Mouse (Mus musculus) testis, adult 10 weeks (tissue): ENCODE data around the gene Abhd16a. TPM values are rescaled to one million over a fixed set of nuclear protein-coding genes. Genes with fewer than 3 reads are reported as not detected.

Experiments
- polyA plus RNA-seq: library from polyadenylated mRNA; stranded (reverse); fragments of 350-450 nt; fragmentation: Illumina TruSeq; extraction: RNeasy Lipid Tissue Mini Kit (QIAGEN cat#74804); gene quantifications from one replicate; pipeline ENCODE4 v1.2.3, GENCODE M21; 2014; ENCODE audit warnings: low read depth, low replicate concordance

Abhd16a gene
- polyA plus RNA-seq, result 8.2 TPM

GRCm38 (mm10) chr17:35088825-35089644 lies at the start of gene Abhd16a:
Gene Abhd16a (plus strand): TSS chr17:35089263.

GRCm38 (mm10) chr17:35046681-35047455 lies 42.2 kb upstream of the Abhd16a start, which contains the start of gene Msh5:
Gene Msh5 (minus strand): TSS chr17:35046745.

GRCm38 (mm10) chr17:35049561-35050016 lies 39.5 kb upstream of the Abhd16a start, which contains the start of gene Clic1:
Gene Clic1 (plus strand): TSS chr17:35049966.

GRCm38 (mm10) chr17:35058911-35059892 lies 29.9 kb upstream of the Abhd16a start, which contains the start of gene Ddah2:
Gene Ddah2 (plus strand): TSS chr17:35059035.

GRCm38 (mm10) chr17:35064951-35065947 lies 23.8 kb upstream of the Abhd16a start, which contains the start of gene Ly6g6c:
Gene Ly6g6c (plus strand): TSS chr17:35065388.

GRCm38 (mm10) chr17:35066084-35066483 lies 23.0 kb upstream of the Abhd16a start, which contains the start of gene Mpig6b:
Gene Mpig6b (minus strand): TSS chr17:35066184.

GRCm38 (mm10) chr17:35076507-35077176 lies 12.4 kb upstream of the Abhd16a start, which contains the start of gene Ly6g6e:
Gene Ly6g6e (plus strand): TSS chr17:35076902.

GRCm38 (mm10) chr17:35077786-35078233 lies 11.3 kb upstream of the Abhd16a start, which contains the start of gene Ly6g6d:
Gene Ly6g6d (minus strand): TSS chr17:35078065.

GRCm38 (mm10) chr17:35085208-35085865 lies 3.7 kb upstream of the Abhd16a start, which contains the start of gene Ly6g6f:
Gene Ly6g6f (minus strand): TSS chr17:35085610.

GRCm38 (mm10) chr17:35108097-35108496 lies 19.0 kb downstream of the Abhd16a start, which contains the start of gene Ly6g5c:
Gene Ly6g5c (plus strand): TSS chr17:35108279.

GRCm38 (mm10) chr17:35115046-35116019 lies 26.3 kb downstream of the Abhd16a start, which contains the start of gene Ly6g5b:
Gene Ly6g5b (minus strand): TSS chr17:35115428.

GRCm38 (mm10) chr17:35121143-35121799 lies 32.2 kb downstream of the Abhd16a start, which contains the start of gene Gpank1:
Gene Gpank1 (plus strand): TSS chr17:35121455.

GRCm38 (mm10) chr17:35121871-35122303 lies 32.8 kb downstream of the Abhd16a start, which contains the start of gene Csnk2b:
Gene Csnk2b (minus strand): TSS chr17:35122053.

GRCm38 (mm10) chr17:35126206-35126611 lies 37.1 kb downstream of the Abhd16a start, which contains the start of gene D17H6S53E:
Gene D17H6S53E (plus strand): TSS chr17:35126373.

GRCm38 (mm10) chr17:35131500-35132173 lies 42.6 kb downstream of the Abhd16a start, which contains the start of gene Apom:
Gene Apom (minus strand): TSS chr17:35132050.

